Mouse (Mus musculus) hindbrain, embryonic 10.5 days (tissue): Measurements from ENCODE around the gene Gm17720. TPM values are rescaled to one million over a fixed set of nuclear protein-coding genes. Genes with fewer than 3 reads are reported as not detected.
"Not testable (repeated sequence)": the region's sequence is repeated elsewhere in the genome, so short reads cannot be mapped to it uniquely, and the experiment has no call there.

ENCODE experiments used
- DNase-seq: peaks from one replicate; pipeline ENCODE4 v3.0.0-alpha.2; 2017; ENCODE audit warnings: low spot score
- H3K27ac ChIP-seq: fragments of 300-500 bp; sonication (generic); 2 replicates; pipeline ENCODE4 v1.5.1; 2016; ENCODE audit warnings: mild to moderate bottlenecking, moderate library complexity
- H3K27me3 ChIP-seq: fragments of 300-500 bp; sonication (generic); 2 replicates; pipeline ENCODE4 v1.6.1; 2016; ENCODE audit warnings: mild to moderate bottlenecking; ENCODE audit not compliant: poor library complexity, insufficient read depth, severe bottlenecking
- H3K36me3 ChIP-seq: fragments of 300-500 bp; sonication (generic); 2 replicates; pipeline ENCODE4 v1.6.1; 2016; ENCODE audit warnings: mild to moderate bottlenecking, moderate library complexity
- H3K4me1 ChIP-seq: fragments of 300-500 bp; sonication (generic); replicated peaks from 2 replicates; pipeline ENCODE4 v1.6.1; 2016; ENCODE audit warnings: mild to moderate bottlenecking
- H3K4me3 ChIP-seq: fragments of 300-500 bp; sonication (generic); 2 replicates; pipeline ENCODE4 v1.5.1; 2016; ENCODE audit warnings: mild to moderate bottlenecking, moderate library complexity
- H3K9me3 ChIP-seq: fragments of 300-500 bp; sonication (generic); 2 replicates; pipeline ENCODE4 v1.6.1; 2016; ENCODE audit warnings: mild to moderate bottlenecking, moderate library complexity
- WGBS: fragments of 180-500 bp; shearing (Covaris S2); methylation state at CpG from one replicate; pipeline ENCODE4 v1.1.7; 2016; 5-methylcytosine and 5-hydroxymethylcytosine counted together
- polyA plus RNA-seq: library from polyadenylated mRNA; unstranded; fragments of >200 nt; fragmentation: Nextera tagmentation; extraction: Ambion mirVana; gene quantifications from 2 replicates; pipeline ENCODE4 v1.2.1, GENCODE M21; 2016

Gene Gm17720
- polyA plus RNA-seq, 1 experiment from 2014 or later: not detected

- Histone ChIP-seq H3K9me3 (no peaks in the 10 kb centered on the region), H3K4me1 (peaks cover 20% of the 10 kb centered on the region), H3K4me3 (no peak overlapping the region), H3K27me3 (no peaks in the 10 kb centered on the region), H3K27ac (0 out of 2 replicates have a peak overlapping the region, but pooled peaks have one; percentile 3), H3K36me3 (no peaks in the 10 kb centered on the region)
- DNase-seq: no peak
- 57% methylated on average over 4 of the region's 4 CpGs for WGBS
Measured at GRCm38 (mm10) chr8:110034331-110034730, 68.2 kb downstream of the Gm17720 start.

DNA sequence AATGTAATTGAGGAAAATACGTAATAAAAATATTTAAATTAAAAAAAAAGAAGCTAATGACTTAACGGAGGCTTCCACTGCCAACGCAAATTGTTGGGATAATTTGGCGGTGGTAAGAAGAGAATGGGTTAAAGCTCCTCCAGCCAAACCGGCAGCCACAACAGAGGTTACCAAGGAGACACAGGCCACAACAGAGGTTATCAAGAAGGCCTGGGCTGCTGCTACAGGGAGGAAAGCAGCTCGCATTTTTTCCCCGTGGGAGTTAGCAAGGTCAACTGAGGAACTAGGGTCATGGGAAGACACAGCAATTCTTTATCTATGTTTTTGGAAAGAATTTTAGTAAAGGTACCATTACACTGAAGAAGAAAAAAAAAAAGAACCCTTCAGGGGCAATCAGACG is 68.8 kb downstream of the Gm17720 start:
- not testable (repeated sequence) for H3K9me3 ChIP-seq, H3K27me3 ChIP-seq, H3K4me3 ChIP-seq, H3K36me3 ChIP-seq, H3K27ac ChIP-seq
- 27% methylated on average over 8 of the region's 8 CpGs for WGBS
- peaks cover 15% of the 10 kb centered on the region for H3K4me1 ChIP-seq
- peak; percentile 37 for DNase-seq

Other genes starting within 250 kb of the Gm17720 start
- 2.0 and 2.7 TPM in 2 replicates for gene Phlpp2, start 234.2 kb downstream of the Gm17720 start, polyA plus RNA-seq
- 0.81 and 1.9 TPM in 2 replicates for gene Marveld3, start 140.6 kb downstream of the Gm17720 start, polyA plus RNA-seq
- not detected in 2 replicates for gene Tat, start 112.3 kb downstream of the Gm17720 start, polyA plus RNA-seq
- not detected in 2 replicates for gene Chst4, start 63.0 kb downstream of the Gm17720 start, polyA plus RNA-seq
- gene Zfp612, start 23.0 kb downstream of the Gm17720 start, polyA plus RNA-seq: 8.6 and 9.4 TPM in 2 replicates
- not detected in 2 replicates for gene Gm21964, start 1.5 kb downstream of the Gm17720 start, polyA plus RNA-seq
- gene Calb2, start 65.5 kb upstream of the Gm17720 start, polyA plus RNA-seq: 7.2 and 28.1 TPM in 2 replicates
- 9.6 and 12.3 TPM in 2 replicates for gene Cmtr2, start 112.9 kb upstream of the Gm17720 start, polyA plus RNA-seq
- 0.29 and 0.52 TPM in 2 replicates for gene Hydin, start 164.2 kb upstream of the Gm17720 start, polyA plus RNA-seq